Mouse (Mus musculus) hindbrain, embryonic 13.5 days (tissue): Measurements from ENCODE around the gene Mrpl38. TPM values are rescaled to one million over a fixed set of nuclear protein-coding genes. Genes with fewer than 3 reads are reported as not detected.
"Not testable (repeated sequence)": the region's sequence is repeated elsewhere in the genome, so short reads cannot be mapped to it uniquely, and the experiment has no call there.

Experiments used
- ATAC-seq: fragments of 200-750 bp; cut with Nextera tagmentation; 2 replicates; pipeline ENCODE4 v1.8.0; 2017; ENCODE audit warnings: moderate TSS enrichment; ENCODE audit not compliant: low FRiP score
- H3K27ac ChIP-seq: fragments of 300-500 bp; sonication (generic); 2 replicates; pipeline ENCODE4 v1.5.1; 2015; ENCODE audit warnings: inconsistent platforms, mild to moderate bottlenecking, moderate library complexity
- H3K27me3 ChIP-seq: fragments of 300-500 bp; sonication (generic); 2 replicates; pipeline ENCODE4 v1.6.1; 2015; ENCODE audit warnings: mild to moderate bottlenecking, inconsistent platforms
- H3K36me3 ChIP-seq: fragments of 300-500 bp; sonication (generic); 2 replicates; pipeline ENCODE4 v1.6.1; 2015; ENCODE audit warnings: mild to moderate bottlenecking, inconsistent platforms
- H3K4me1 ChIP-seq: fragments of 300-500 bp; sonication (generic); replicated peaks from 2 replicates; pipeline ENCODE4 v1.6.1; 2015; ENCODE audit warnings: inconsistent platforms
- H3K4me2 ChIP-seq: fragments of 300-500 bp; sonication (generic); 2 replicates; pipeline ENCODE4 v1.6.1; 2015; ENCODE audit warnings: inconsistent platforms, mild to moderate bottlenecking, moderate library complexity
- H3K4me3 ChIP-seq: fragments of 300-500 bp; sonication (generic); 2 replicates; pipeline ENCODE4 v1.5.1; 2015; ENCODE audit warnings: mild to moderate bottlenecking, inconsistent platforms
- H3K9ac ChIP-seq: fragments of 300-500 bp; sonication (generic); 2 replicates; pipeline ENCODE4 v1.6.1; 2015; ENCODE audit warnings: mild to moderate bottlenecking, inconsistent platforms
- H3K9me3 ChIP-seq: fragments of 300-500 bp; sonication (generic); 2 replicates; pipeline ENCODE4 v1.6.1; 2016; ENCODE audit warnings: inconsistent platforms
- WGBS: fragments of 180-500 bp; shearing (Covaris S2); methylation state at CpG from one replicate; pipeline ENCODE4 v1.1.7; 2015; 5-methylcytosine and 5-hydroxymethylcytosine counted together
- polyA plus RNA-seq: library from polyadenylated mRNA; unstranded; fragments of >200 nt; fragmentation: Nextera tagmentation; extraction: Ambion mirVana; gene quantifications from 2 replicates; pipeline ENCODE4 v1.2.1, GENCODE M21; 2015

The Mrpl38 gene
- polyA plus RNA-seq, 1 experiment from 2014 or later = 76.4 TPM

DNA sequence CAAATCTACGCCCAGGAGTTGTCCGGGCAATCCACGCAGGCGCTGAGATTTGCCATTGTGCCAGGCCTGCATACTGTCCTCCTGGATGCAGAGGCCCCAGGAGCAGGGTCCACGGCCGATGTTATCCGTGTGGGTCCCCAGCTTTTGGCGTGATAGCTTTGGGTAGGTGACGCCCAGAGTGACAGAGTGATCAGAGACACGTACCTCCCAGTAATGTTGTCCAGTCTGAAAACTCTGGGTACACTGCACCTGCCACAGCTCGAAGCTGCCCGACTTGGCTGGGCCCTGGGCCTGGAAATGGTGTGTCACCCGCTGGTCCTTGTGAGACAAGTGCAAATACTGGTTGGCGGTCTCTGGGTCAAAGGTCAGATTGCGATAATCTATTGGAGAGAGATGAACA, 12.4 kb downstream of the Mrpl38 start:
- WGBS = 95% methylated on average over 15 of the region's 15 CpGs
- Histone ChIP-seq H3K27ac (no peak overlapping the region), H3K4me2 (no peak overlapping the region), H3K9me3 (no peaks in the 10 kb centered on the region), H3K4me3 (no peak overlapping the region), H3K9ac (no peak overlapping the region), H3K36me3 (peaks cover 14% of the 10 kb centered on the region), H3K27me3 (0 out of 2 replicates have a peak, but pooled peaks cover 3% of the 10 kb centered on the region), H3K4me1 (peaks cover 31% of the 10 kb centered on the region)
- no peak for ATAC-seq

- ATAC-seq, H3K9me3 ChIP-seq, H3K4me3 ChIP-seq, H3K4me2 ChIP-seq, H3K4me1 ChIP-seq, H3K27ac ChIP-seq, H3K9ac ChIP-seq, H3K27me3 ChIP-seq: not testable (repeated sequence)
- WGBS = 92% methylated on average over 8 of the region's 8 CpGs
- peaks cover 14% of the 10 kb centered on the region for H3K36me3 ChIP-seq
Measured at GRCm38 (mm10) chr11:116121731-116122245, 16.9 kb downstream of the Mrpl38 start.

- no peak overlapping the region for H3K4me2 ChIP-seq
- no peak for ATAC-seq
- H3K9ac ChIP-seq = no peak overlapping the region
- H3K4me3 ChIP-seq = no peak overlapping the region
- no peaks in the 10 kb centered on the region for H3K9me3 ChIP-seq
- H3K4me1 ChIP-seq = no peaks in the 10 kb centered on the region
- H3K36me3 ChIP-seq = no peaks in the 10 kb centered on the region
- no peaks in the 10 kb centered on the region for H3K27me3 ChIP-seq
- H3K27ac ChIP-seq = no peak overlapping the region
Measured at GRCm38 (mm10) chr11:116117819-116118218, 20.8 kb downstream of the Mrpl38 start.

DNA sequence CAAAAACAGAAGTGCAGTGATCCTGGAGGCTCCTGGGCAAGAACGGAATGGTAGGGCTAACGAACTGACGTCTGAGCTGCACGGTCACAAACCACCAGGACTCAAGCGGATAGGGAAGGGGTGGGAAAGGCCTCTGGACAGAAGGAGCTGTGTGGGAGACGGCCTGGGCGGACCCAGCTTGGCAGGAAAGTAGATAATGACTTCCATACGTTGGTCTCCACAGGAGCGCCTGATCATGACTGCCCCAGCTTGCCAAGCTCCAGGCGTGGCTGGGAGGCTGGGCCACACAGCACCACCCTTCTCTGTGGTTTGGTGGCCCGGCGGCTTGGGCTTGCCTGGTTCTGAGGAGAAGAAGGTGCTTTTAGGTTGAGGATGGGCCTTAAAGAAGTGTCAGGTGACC, 21.4 kb downstream of the Mrpl38 start:
- 79% methylated on average over 12 of the region's 12 CpGs for WGBS

DNA sequence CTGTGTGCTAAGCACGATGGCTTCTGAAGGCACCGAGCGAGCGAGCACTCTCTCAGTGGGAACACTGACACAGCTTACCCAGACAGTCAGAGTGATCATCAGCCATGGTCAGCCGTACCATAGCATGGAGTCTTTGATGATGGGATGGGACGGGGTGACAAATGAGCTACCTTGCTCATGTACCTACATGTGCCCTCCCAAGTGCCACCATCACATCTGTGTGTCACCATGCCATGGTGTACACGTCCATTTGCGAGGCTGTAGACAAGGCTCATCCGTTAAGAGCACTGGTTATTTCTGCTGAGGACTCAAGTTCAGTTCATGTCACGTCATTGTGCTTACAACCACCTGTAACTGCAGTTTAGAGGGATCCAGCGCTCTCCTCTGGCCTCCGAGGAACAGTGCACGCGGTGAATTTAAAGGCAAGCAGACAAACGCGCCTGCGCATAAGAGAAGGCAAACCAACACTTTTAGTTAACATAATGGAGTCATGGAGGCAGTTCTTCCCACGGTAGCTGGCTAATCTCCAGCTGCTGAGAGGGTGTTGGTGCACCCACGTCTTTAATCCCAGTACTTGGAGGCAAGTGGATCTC, 27.0 kb downstream of the Mrpl38 start:
- H3K27me3 ChIP-seq = peaks cover 56% of the 10 kb centered on the region
- H3K4me2 ChIP-seq = no peak overlapping the region
- H3K4me1 ChIP-seq = peaks cover 37% of the 10 kb centered on the region
- WGBS = 85% methylated on average over 19 of the region's 19 CpGs
- no peaks in the 10 kb centered on the region for H3K9me3 ChIP-seq
- H3K36me3 ChIP-seq = no peaks in the 10 kb centered on the region
- no peak overlapping the region for H3K9ac ChIP-seq
- H3K27ac ChIP-seq = no peak overlapping the region
- no peak for ATAC-seq
- no peak overlapping the region for H3K4me3 ChIP-seq

More for the DNA sequence above, 21.4 kb downstream of the Mrpl38 start:
- H3K4me2 ChIP-seq = no peak overlapping the region
- H3K36me3 ChIP-seq = no peaks in the 10 kb centered on the region
- no peak overlapping the region for H3K27ac ChIP-seq
- no peaks in the 10 kb centered on the region for H3K9me3 ChIP-seq
- peaks cover under 1% of the 10 kb centered on the region for H3K27me3 ChIP-seq
- no peak overlapping the region for H3K9ac ChIP-seq
- H3K4me3 ChIP-seq = no peak overlapping the region
- ATAC-seq = no peak
- H3K4me1 ChIP-seq = no peaks in the 10 kb centered on the region

DNA sequence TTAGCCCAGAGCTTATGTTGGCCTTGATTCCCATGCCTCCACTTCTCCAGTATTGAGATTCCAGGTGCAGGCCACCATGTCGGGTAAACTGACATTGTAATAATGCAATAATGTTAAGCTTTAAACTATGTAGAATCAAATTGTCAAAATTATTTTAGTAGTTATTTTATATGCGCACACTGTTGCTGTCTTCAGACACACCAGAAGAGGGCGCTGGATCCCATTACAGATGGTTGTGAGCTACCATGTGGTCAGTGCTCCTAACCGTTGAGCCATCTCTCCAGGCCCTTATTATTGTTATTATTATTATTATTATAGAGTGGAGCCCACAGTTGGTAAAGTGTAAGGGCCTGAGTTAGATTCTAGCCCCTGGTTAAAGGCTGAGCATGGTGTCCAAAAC, 27.6 kb downstream of the Mrpl38 start:
- H3K27me3 ChIP-seq = peaks cover 63% of the 10 kb centered on the region
- no peak overlapping the region for H3K27ac ChIP-seq
- no peak overlapping the region for H3K9ac ChIP-seq
- no peak for ATAC-seq
- H3K4me1 ChIP-seq = peaks cover 44% of the 10 kb centered on the region
- no peak overlapping the region for H3K4me2 ChIP-seq
- WGBS = 79% methylated on average over 4 of the region's 4 CpGs
- H3K4me3 ChIP-seq = no peak overlapping the region
- H3K9me3 ChIP-seq = no peaks in the 10 kb centered on the region
- H3K36me3 ChIP-seq = no peaks in the 10 kb centered on the region

DNA sequence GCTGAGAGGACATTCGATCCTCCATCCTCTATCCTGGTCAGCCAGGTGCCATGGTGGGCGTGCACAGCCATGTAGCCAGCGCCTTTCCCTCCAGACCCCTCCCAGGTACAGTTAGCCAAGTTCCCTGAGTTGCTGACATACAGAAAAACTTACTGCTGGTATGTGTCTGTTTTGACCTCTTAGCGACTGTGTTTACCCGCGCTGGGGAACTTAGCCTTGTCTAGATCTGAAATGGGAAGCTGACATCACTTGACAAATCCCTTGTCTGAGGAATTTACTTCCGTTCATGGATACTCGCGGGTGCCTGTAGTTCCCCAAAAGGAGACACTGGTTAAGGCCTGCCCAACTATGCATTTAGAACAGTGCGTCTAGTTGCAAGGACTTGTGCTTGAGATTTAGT, 28.1 kb downstream of the Mrpl38 start:
- H3K27ac ChIP-seq = no peak overlapping the region
- peak overlapping the region; percentile 57 for H3K4me2 ChIP-seq
- H3K27me3 ChIP-seq = peaks cover 68% of the 10 kb centered on the region
- peak overlapping the region; percentile 40 for H3K4me3 ChIP-seq
- no peaks in the 10 kb centered on the region for H3K9me3 ChIP-seq
- peaks cover 47% of the 10 kb centered on the region for H3K4me1 ChIP-seq
- H3K9ac ChIP-seq = peak overlapping the region; percentile 63; the same call in 1 of the 2 replicates
- no peak for ATAC-seq
- 35% methylated on average over 10 of the region's 10 CpGs for WGBS
- no peaks in the 10 kb centered on the region for H3K36me3 ChIP-seq

- no peaks in the 10 kb centered on the region for H3K36me3 ChIP-seq
- peaks cover 47% of the 10 kb centered on the region for H3K4me1 ChIP-seq
- peak overlapping the region; percentile 57 for H3K4me2 ChIP-seq
- peaks cover 70% of the 10 kb centered on the region for H3K27me3 ChIP-seq
- 1% methylated on average over 34 of the region's 35 CpGs for WGBS
- H3K27ac ChIP-seq = no peak overlapping the region
- H3K9me3 ChIP-seq = no peaks in the 10 kb centered on the region
- peak overlapping the region; percentile 40 for H3K4me3 ChIP-seq
- H3K9ac ChIP-seq = peak overlapping the region; percentile 63
- ATAC-seq = no peak
Measured at GRCm38 (mm10) chr11:116110131-116110530, 28.5 kb downstream of the Mrpl38 start.

GRCm38 (mm10) chr11:116109441-116110081, 29.1 kb downstream of the Mrpl38 start:
- H3K27ac ChIP-seq = no peak overlapping the region
- no peaks in the 10 kb centered on the region for H3K9me3 ChIP-seq
- no peaks in the 10 kb centered on the region for H3K36me3 ChIP-seq
- no peak for ATAC-seq
- WGBS = 3% methylated on average over 70 of the region's 70 CpGs
- peaks cover 48% of the 10 kb centered on the region for H3K4me1 ChIP-seq
- H3K4me2 ChIP-seq = peak overlapping the region; percentile 57
- H3K27me3 ChIP-seq = peaks cover 70% of the 10 kb centered on the region
- peak overlapping the region; percentile 40 for H3K4me3 ChIP-seq
- peak overlapping the region; percentile 63 for H3K9ac ChIP-seq

DNA sequence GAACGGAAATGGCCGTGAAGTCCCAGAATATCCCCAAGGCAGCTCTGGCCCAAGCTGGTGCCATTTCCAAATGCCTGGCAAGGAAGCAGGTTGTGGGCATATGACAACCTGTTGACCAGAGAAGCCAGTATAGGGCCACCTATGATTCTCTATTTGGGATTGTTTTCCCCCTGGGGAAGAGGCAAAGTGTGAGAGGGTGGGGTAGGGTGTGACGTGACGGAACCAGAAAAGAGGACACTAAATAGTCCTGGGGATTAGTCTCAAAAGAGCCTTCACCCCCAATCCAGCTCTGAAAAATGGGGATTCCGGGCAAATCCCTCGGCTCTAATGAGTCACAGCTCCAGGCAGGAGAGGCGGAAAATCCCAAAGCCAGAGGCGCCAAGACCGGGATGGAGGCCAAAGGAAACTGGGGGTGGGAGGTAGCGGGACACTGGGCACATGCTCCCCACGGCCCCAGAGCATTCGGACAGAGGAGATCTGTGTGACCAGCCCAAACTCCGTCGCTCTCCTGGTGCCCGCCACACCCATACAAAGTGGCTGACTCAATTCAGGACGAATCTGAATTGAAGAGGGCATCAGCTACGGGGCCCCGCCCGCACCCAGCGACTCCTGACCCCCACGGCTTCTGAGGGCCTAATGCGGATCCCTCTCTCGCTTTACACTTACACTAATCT, 30.1 kb downstream of the Mrpl38 start:
- peak overlapping the region; percentile 40; the same call in 1 of the 2 replicates for H3K4me3 ChIP-seq
- 0 out of 2 replicates have a peak overlapping the region, but pooled peaks have one; percentile 19 for H3K9ac ChIP-seq
- peaks cover 70% of the 10 kb centered on the region for H3K27me3 ChIP-seq
- peak overlapping the region; percentile 57 for H3K4me2 ChIP-seq
- no peak overlapping the region for H3K27ac ChIP-seq
- no peak for ATAC-seq
- peaks cover 57% of the 10 kb centered on the region for H3K4me1 ChIP-seq
- WGBS = 5% methylated on average over 23 of the region's 23 CpGs
- no peaks in the 10 kb centered on the region for H3K36me3 ChIP-seq
- no peaks in the 10 kb centered on the region for H3K9me3 ChIP-seq

DNA sequence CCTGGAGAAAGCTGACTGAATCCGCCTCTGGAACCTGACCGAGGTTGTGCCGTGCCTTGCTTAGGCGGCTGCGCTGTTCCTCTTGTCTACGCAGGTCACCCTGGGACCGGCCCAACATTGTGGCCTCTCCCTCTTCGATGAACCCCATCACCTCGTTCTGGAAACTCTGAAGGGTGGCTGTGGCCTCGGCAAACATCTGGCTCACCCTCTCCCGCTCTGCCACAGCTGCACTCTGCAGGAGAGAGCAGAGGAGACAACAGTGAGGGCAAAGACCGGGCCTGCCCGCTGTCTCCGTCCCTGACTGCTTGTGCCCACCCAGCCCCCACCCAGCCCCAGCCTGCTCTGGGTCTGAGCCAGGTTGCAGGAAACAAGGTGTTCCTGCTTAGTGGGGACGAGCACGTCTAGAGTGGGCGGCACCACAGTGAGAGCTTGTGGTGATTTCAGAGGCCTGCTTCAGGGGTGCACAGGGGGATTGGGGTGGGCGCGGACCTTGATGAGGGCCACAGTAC, 30.8 kb downstream of the Mrpl38 start:
- H3K9ac ChIP-seq = no peak overlapping the region
- H3K4me1 ChIP-seq = peaks cover 61% of the 10 kb centered on the region
- H3K4me3 ChIP-seq = no peak overlapping the region
- H3K9me3 ChIP-seq = no peaks in the 10 kb centered on the region
- 11% methylated on average over 19 of the region's 19 CpGs for WGBS
- no peaks in the 10 kb centered on the region for H3K36me3 ChIP-seq
- H3K27ac ChIP-seq = no peak overlapping the region
- no peak overlapping the region for H3K4me2 ChIP-seq
- peaks cover 70% of the 10 kb centered on the region for H3K27me3 ChIP-seq
- ATAC-seq = no peak

DNA sequence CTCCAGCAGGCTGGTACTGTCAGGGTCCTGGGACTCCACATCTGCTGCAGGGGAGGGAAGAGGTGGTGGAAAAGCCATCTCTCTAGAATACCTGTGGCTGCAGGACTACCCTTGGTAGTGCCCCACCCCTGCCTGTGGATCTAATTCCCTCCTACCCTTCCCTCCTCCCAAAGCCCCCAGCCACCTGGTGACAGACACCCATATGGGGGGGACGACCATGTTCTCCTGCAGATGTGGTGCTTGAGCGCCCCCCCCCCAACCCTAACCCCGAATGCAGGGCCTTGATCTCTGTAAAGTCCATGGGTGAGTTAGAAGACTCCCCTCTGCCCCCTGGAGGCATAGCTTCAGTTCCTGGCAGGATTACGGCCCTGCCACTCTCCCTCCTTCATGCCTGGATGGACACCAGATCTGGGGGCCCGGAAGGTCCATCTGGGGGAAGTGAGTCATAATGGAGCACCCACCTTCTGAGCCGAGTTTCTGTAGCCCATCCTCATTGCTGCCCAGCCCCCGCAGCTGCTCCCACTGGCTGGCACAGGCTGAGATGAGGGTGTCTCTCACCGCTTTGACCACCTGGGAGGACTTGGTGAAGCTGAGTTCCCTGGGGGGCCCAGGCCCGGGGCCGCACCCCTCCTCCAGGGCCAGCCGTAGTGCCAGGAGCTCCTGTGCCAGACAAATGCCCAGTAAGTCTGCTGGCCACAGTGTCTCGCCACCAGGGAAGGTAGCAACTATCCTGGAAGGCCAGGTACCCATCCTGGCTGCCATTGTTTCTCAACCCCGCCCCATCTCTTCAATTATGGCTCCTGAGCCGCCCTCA, 31.5 kb downstream of the Mrpl38 start:
- WGBS = 15% methylated on average over 14 of the region's 14 CpGs
- H3K4me1 ChIP-seq = peaks cover 64% of the 10 kb centered on the region
- no peak for ATAC-seq

More for the DNA sequence above, 31.5 kb downstream of the Mrpl38 start:
- H3K27me3 ChIP-seq = peaks cover 69% of the 10 kb centered on the region
- no peaks in the 10 kb centered on the region for H3K36me3 ChIP-seq
- H3K9ac ChIP-seq = no peak overlapping the region
- H3K4me2 ChIP-seq = no peak overlapping the region
- no peak overlapping the region for H3K4me3 ChIP-seq
- H3K27ac ChIP-seq = no peak overlapping the region
- H3K9me3 ChIP-seq = no peaks in the 10 kb centered on the region
